Mouse (Mus musculus): ENCODE measurements around the gene Acnat1. TPM values are rescaled to one million over a fixed set of nuclear protein-coding genes. Genes with fewer than 3 reads are reported as not detected.
"Not testable (repeated sequence)": the region's sequence is repeated elsewhere in the genome, so short reads cannot be mapped to it uniquely, and the experiment has no call there.

Gene Acnat1
- polyA plus RNA-seq, 1 experiment from 2014 or later = 0.20 TPM

GRCm38 (mm10) chr4:49436968-49437367, 36.7 kb downstream of the Acnat1 start:
- not testable (repeated sequence) for H3K36me3 ChIP-seq (replicated peaks); H3K27ac ChIP-seq (replicated peaks); DNase-seq (ENCODE audit: low spot score); H3K9me3 ChIP-seq; H3K4me1 ChIP-seq; H3K27me3 ChIP-seq (replicated peaks; ENCODE audit: low read depth, poor library complexity, severe bottlenecking); H3K4me3 ChIP-seq
- 95% methylated on average over 3 of the region's 3 CpGs for WGBS

- H3K4me3 ChIP-seq; H3K36me3 ChIP-seq (replicated peaks); H3K27ac ChIP-seq (replicated peaks); DNase-seq (ENCODE audit: low spot score); H3K9me3 ChIP-seq; H3K4me1 ChIP-seq; H3K27me3 ChIP-seq (replicated peaks; ENCODE audit: low read depth, poor library complexity, severe bottlenecking): not testable (repeated sequence)
- 80% methylated on average over 2 of the region's 2 CpGs for WGBS
Measured at GRCm38 (mm10) chr4:49410151-49410550, 63.6 kb downstream of the Acnat1 start.

DNA sequence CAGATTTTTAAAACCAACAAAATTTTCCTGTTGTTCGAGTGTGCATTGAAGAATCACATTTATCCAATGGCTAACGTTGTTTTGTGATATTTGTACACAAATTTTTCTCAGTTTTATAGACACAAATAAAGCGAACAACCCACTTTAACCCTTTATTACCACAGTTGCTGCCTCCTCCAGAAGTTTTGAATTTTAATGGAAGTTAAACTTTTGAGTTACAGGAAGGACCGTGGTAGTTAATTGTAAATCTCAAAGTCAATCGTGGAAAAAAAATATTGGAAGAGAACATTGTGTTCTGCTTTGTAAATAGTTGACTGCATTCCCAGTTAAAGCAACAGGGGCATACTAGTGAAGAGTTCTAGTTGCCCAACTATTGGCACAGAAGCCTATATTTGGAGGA, 65.8 kb downstream of the Acnat1 start, which contains the start of gene Acnat2:
Acnat2 (minus strand) TSS at position 195 of the 400 bp plus-strand sequence.
- not testable (repeated sequence) for H3K36me3 ChIP-seq (replicated peaks); H3K27me3 ChIP-seq (replicated peaks; ENCODE audit: low read depth, poor library complexity, severe bottlenecking); H3K9me3 ChIP-seq; H3K27ac ChIP-seq (replicated peaks); H3K4me1 ChIP-seq; H3K4me3 ChIP-seq; DNase-seq (ENCODE audit: low spot score)
- WGBS = 88% methylated on average over 5 of the region's 5 CpGs

Other genes with a start within 250 kb of the Acnat1 start
- gene Acnat2, start 65.8 kb downstream of the Acnat1 start, polyA plus RNA-seq (2016; fragmentation: Nextera tagmentation; extraction: Ambion mirVana) = not detected in 2 replicates
- gene Baat, start 32.6 kb upstream of the Acnat1 start, polyA plus RNA-seq (2016; fragmentation: Nextera tagmentation; extraction: Ambion mirVana) = 0.20 and 0.25 TPM in 2 replicates
- 82.9 and 83.6 TPM in 2 replicates for gene Mrpl50, start 47.2 kb upstream of the Acnat1 start, polyA plus RNA-seq (2016; fragmentation: Nextera tagmentation; extraction: Ambion mirVana)
- 10.7 and 11.2 TPM in 2 replicates for gene Zfp189, start 47.3 kb upstream of the Acnat1 start, polyA plus RNA-seq (2016; fragmentation: Nextera tagmentation; extraction: Ambion mirVana)
- gene Aldob, start 75.6 kb upstream of the Acnat1 start, polyA plus RNA-seq (2016; fragmentation: Nextera tagmentation; extraction: Ambion mirVana) = not detected in 2 replicates
- 10.6 and 12.0 TPM in 2 replicates for gene Tmem246, start 124.0 kb upstream of the Acnat1 start, polyA plus RNA-seq (2016; fragmentation: Nextera tagmentation; extraction: Ambion mirVana)
- 48.9 and 51.4 TPM in 2 replicates for gene Rnf20, start 158.1 kb upstream of the Acnat1 start, polyA plus RNA-seq (2016; fragmentation: Nextera tagmentation; extraction: Ambion mirVana)
- not detected in 2 replicates for gene Ppp3r2, start 208.1 kb upstream of the Acnat1 start, polyA plus RNA-seq (2016; fragmentation: Nextera tagmentation; extraction: Ambion mirVana)

Data from embryonic facial prominence, embryonic 10.5 days (tissue).